Mouse (Mus musculus) forebrain, embryonic 16.5 days (tissue): ENCODE results near the gene Spn. TPM values are rescaled to one million over a fixed set of nuclear protein-coding genes. Genes with fewer than 3 reads are reported as not detected.

ENCODE experiments used
- ATAC-seq: fragments of 200-750 bp; cut with Nextera tagmentation; 2 replicates; pipeline ENCODE4 v1.8.0; 2017; ENCODE audit warnings: mild to moderate bottlenecking, moderate library complexity
- H3K27ac ChIP-seq: fragments of 300-500 bp; sonication (generic); 2 replicates; pipeline ENCODE4 v1.5.1; 2014; ENCODE audit warnings: low read length, control low read depth
- H3K27me3 ChIP-seq: fragments of 300-500 bp; sonication (generic); replicated peaks from 2 replicates; pipeline ENCODE4 v1.6.1; 2014; ENCODE audit warnings: low read length; ENCODE audit not compliant: control insufficient read depth, insufficient read depth
- H3K36me3 ChIP-seq: fragments of 300-500 bp; sonication (generic); 2 replicates; pipeline ENCODE4 v1.6.1; 2014; ENCODE audit not compliant: control insufficient read depth, insufficient read depth
- H3K4me1 ChIP-seq: fragments of 300-500 bp; sonication (generic); replicated peaks from 2 replicates; pipeline ENCODE4 v1.6.1; 2014; ENCODE audit warnings: low read length; ENCODE audit not compliant: control insufficient read depth, insufficient read depth
- H3K4me2 ChIP-seq: fragments of 300-500 bp; sonication (generic); 2 replicates; pipeline ENCODE4 v1.6.1; 2014; ENCODE audit warnings: mild to moderate bottlenecking, low read length, control low read depth
- H3K4me3 ChIP-seq: fragments of 300-500 bp; sonication (generic); replicated peaks from 2 replicates; pipeline ENCODE4 v1.5.1; 2014; ENCODE audit warnings: mild to moderate bottlenecking, low read length, control low read depth
- H3K9ac ChIP-seq: fragments of 300-500 bp; sonication (generic); replicated peaks from 2 replicates; pipeline ENCODE4 v1.6.1; 2014; ENCODE audit warnings: low read depth, low read length, control low read depth
- H3K9me3 ChIP-seq: fragments of 300-500 bp; sonication (generic); 2 replicates; pipeline ENCODE4 v1.6.1; 2016; ENCODE audit warnings: low read length; ENCODE audit not compliant: control insufficient read depth
- WGBS: fragments of 180-500 bp; shearing (Covaris S2); extraction: QIAGEN DNeasy Blood & Tissue Kit; methylation state at CpG from one replicate; pipeline ENCODE4 v1.1.7; 2014; 5-methylcytosine and 5-hydroxymethylcytosine counted together
- polyA plus RNA-seq: library from polyadenylated mRNA; unstranded; fragments of >200 nt; fragmentation: Nextera tagmentation; extraction: Ambion mirVana; gene quantifications from 2 replicates; pipeline ENCODE4 v1.2.1, GENCODE M21; 2015

The Spn gene
- polyA plus RNA-seq, 1 experiment from 2014 or later = 0.09 TPM

DNA sequence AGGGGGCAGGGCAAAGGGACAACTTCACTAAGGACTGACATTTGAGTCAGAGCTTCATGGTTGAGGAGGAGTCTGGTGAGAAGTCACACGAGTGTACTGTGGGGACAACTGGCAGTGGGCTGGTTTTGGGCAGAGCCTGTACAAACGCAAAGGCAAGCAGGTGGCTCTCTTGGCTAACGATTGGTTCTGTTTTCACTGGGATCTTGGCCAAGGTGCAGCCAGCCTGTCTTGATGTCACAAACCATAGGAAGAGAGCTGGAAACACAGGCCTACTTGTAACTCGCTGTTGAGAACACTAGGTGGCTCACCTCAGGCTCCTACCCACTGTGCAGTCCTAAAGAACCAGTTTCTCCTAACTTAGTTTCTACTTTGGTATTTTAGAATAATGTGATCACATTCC, 8.0 kb downstream of the Spn start:
- Histone ChIP-seq H3K4me2 (no peak overlapping the region), H3K36me3 (no peaks in the 10 kb centered on the region), H3K27ac (no peak overlapping the region), H3K9ac (no peak overlapping the region), H3K9me3 (no peaks in the 10 kb centered on the region), H3K27me3 (no peaks in the 10 kb centered on the region), H3K4me3 (no peak overlapping the region), H3K4me1 (no peaks in the 10 kb centered on the region)
- ATAC-seq = peak; percentile 57; the same call in 1 of the 2 replicates
- 6% methylated on average over 4 of the region's 4 CpGs for WGBS

DNA sequence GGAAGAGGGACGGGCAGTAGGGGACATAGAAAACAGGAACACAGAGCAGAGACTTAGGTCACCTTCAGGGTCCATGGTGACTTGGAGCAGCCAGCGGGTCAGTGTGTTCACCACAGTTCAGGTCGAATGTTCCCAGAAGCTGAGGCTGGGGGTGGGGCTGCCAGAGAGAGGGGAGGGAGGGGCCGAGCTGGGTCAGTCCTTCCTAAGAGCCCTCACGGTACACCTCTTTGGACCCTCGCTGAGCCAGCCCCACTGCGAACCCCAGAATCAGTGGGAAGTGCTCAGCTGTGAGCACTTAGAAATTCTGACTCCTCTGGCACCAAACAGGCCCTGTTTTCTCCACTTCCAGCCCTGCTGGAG, 15.7 kb downstream of the Spn start, which contains the start of gene Qprt:
Gene Qprt, minus strand, starts transcription at position 316 of the 360 bp plus-strand sequence.
- no peak for ATAC-seq
- Histone ChIP-seq H3K9me3 (peaks cover 5% of the 10 kb centered on the region; the same call in 1 of the 2 replicates), H3K36me3 (no peaks in the 10 kb centered on the region), H3K4me3 (no peak within 1 kb of the TSS), H3K4me1 (no peaks in the 10 kb centered on the region; the same call in 1 of the 2 replicates), H3K27ac (no peak within 1 kb of the TSS), H3K9ac (no peak within 1 kb of the TSS), H3K4me2 (no peak within 1 kb of the TSS), H3K27me3 (peaks cover 20% of the 10 kb centered on the region)
- 8% methylated on average over 7 of the region's 7 CpGs for WGBS

- Histone ChIP-seq H3K9me3 (peaks cover 5% of the 10 kb centered on the region; the same call in 1 of the 2 replicates), H3K27me3 (peaks cover 20% of the 10 kb centered on the region), H3K4me3 (no peak overlapping the region), H3K4me1 (no peaks in the 10 kb centered on the region; the same call in 1 of the 2 replicates), H3K27ac (no peak overlapping the region), H3K9ac (no peak overlapping the region), H3K4me2 (no peak overlapping the region), H3K36me3 (no peaks in the 10 kb centered on the region)
- no peak for ATAC-seq
- 11% methylated on average over 21 of the region's 21 CpGs for WGBS
These were observed 16.3 kb downstream of the Spn start for GRCm38 (mm10) chr7:127121061-127121910.

DNA sequence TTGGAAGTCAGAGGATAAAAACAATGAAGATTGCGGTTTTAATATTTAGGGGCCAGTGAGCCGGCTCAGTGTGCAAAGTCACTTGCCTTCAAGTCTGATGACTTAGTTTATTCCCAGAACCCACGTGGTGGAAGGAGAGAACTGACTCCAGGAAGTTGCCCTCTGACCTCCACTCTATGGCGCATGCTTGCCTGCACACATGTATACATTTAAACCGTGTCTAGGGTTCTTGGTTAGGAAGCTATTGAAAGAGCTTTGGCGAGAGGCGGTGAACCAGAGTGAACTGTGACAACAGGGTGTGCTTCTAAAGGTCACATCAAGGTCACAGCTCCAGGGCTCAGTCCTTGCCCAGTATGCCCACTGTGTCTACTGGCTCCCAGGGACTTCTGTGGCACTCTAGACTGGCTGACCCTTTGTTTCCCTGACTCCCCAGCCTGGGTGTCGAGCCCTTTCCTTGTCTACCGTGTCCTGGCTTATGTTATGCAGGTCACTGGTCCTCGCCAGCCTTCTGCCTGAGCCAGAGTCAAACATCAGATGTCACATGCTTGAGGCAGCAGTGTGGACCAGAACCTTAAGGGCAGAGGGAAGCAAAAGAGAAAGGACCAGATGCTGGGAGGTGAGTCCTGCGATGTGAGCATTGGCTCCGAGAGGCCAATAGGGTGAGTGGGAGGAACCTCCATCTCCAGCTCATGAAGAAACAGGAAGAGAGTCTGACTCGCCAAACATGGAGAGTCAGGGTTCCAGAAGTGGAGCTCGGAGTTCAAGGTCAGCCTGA, 18.8 kb downstream of the Spn start:
- H3K27ac ChIP-seq = no peak overlapping the region
- H3K36me3 ChIP-seq = no peaks in the 10 kb centered on the region
- no peak overlapping the region for H3K4me3 ChIP-seq
- no peaks in the 10 kb centered on the region; the same call in 1 of the 2 replicates for H3K4me1 ChIP-seq
- H3K4me2 ChIP-seq = no peak overlapping the region
- peaks cover 20% of the 10 kb centered on the region for H3K27me3 ChIP-seq
- H3K9me3 ChIP-seq = no peaks in the 10 kb centered on the region
- H3K9ac ChIP-seq = no peak overlapping the region
- WGBS = 60% methylated on average over 14 of the region's 14 CpGs
- ATAC-seq = no peak

DNA sequence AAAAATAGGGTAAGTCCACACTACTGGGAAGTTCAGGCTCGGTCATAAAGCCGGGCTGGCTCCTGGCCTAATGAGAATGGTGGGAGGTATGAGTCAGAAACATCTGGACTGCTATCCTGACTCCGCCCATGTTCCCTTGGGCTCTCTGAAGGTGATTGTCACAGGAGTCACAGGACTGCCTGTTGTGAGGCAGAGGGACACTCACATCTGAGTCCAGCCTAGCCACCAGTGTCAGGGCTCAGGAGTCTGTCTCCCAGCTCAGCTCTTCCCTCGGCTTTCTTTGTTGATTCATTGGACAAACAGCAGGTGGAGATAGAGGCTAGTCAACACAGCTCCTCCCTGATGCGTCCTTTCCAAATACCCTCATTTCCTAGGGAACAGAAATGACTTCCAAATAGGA, 19.7 kb downstream of the Spn start:
- no peak for ATAC-seq
- H3K36me3 ChIP-seq = no peaks in the 10 kb centered on the region

DNA sequence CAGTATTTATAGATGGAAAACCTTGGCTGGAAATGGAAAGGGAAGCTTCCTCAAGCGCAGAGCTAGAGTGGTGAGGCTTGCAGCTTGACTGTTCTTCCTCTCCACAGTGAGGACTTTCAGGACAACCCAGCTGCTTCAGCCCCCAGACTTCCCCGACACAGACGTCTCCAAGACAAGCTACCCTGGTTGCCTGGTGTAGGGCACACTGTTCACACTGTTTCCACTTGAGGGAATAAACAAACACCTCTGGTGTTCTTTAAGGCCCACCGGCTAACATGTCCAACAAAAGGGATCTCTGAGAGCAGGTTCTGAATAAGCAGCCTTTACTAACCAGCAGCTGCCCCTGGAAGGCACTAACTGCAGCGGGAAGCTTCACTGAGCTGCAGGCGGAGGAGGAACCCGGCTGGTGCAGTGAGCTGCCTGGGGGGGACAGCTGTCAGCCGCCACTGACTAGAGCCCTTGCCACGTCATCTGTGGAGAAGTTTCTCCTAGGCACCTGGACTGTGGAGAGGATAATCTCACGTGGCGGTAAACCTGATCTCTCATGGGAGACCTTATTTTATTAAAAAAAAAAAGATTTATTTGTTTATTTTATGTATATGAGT, 21.2 kb downstream of the Spn start:
- Histone ChIP-seq H3K36me3 (no peaks in the 10 kb centered on the region), H3K4me1 (no peaks in the 10 kb centered on the region; the same call in 1 of the 2 replicates), H3K9me3 (no peaks in the 10 kb centered on the region), H3K4me2 (no peak overlapping the region), H3K27me3 (peaks cover 13% of the 10 kb centered on the region), H3K4me3 (no peak overlapping the region), H3K27ac (no peak overlapping the region), H3K9ac (no peak overlapping the region)
- no peak for ATAC-seq
- 52% methylated on average over 11 of the region's 11 CpGs for WGBS

More for the DNA sequence above, 19.7 kb downstream of the Spn start:
- Histone ChIP-seq H3K4me1 (no peaks in the 10 kb centered on the region; the same call in 1 of the 2 replicates), H3K4me3 (no peak overlapping the region), H3K27ac (no peak overlapping the region), H3K9ac (no peak overlapping the region), H3K4me2 (no peak overlapping the region), H3K9me3 (no peaks in the 10 kb centered on the region), H3K27me3 (peaks cover 20% of the 10 kb centered on the region)
- 53% methylated on average over 5 of the region's 5 CpGs for WGBS

- WGBS = 87% methylated on average over 11 of the region's 11 CpGs
- Histone ChIP-seq H3K4me1 (no peaks in the 10 kb centered on the region), H3K4me3 (no peak overlapping the region), H3K9me3 (no peaks in the 10 kb centered on the region), H3K36me3 (no peaks in the 10 kb centered on the region), H3K27me3 (peaks cover 2% of the 10 kb centered on the region; the same call in 1 of the 2 replicates), H3K27ac (no peak overlapping the region), H3K9ac (no peak overlapping the region), H3K4me2 (no peak overlapping the region)
- no peak for ATAC-seq
These were observed 22.7 kb downstream of the Spn start for GRCm38 (mm10) chr7:127114920-127115319.

DNA sequence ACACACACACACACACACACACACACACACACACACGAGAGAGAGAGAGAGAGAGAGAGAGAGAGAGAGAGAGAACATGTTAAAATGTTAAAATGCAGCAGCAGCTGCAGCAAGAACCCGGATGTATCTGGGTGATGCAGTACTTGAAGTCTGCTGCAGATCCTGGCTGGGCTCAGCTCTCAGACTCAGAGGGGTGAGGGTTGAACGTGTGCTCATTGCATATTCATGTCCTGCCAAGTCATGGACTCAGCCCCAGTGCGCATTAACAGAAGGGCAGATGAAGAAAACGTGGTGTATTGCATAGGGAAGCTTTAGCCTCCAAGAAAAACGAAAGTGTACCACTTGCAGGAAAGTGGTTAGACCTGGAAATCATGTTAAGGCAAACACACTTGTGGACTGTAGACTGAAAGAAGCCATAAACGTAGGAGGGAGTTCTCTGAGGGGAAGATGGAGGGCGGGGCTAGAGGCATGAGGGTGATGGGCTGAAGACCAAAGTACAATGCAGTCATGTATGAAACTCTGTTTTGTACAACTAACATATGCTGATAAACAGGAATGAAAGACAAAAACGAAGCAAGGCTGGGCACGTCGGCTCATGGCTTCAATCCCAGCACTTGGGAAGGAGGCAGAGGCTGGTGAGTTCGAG, 23.9 kb downstream of the Spn start:
- Histone ChIP-seq H3K36me3 (no peaks in the 10 kb centered on the region), H3K9me3 (no peaks in the 10 kb centered on the region), H3K4me1 (no peaks in the 10 kb centered on the region), H3K27me3 (no peaks in the 10 kb centered on the region), H3K9ac (no peak overlapping the region), H3K27ac (no peak overlapping the region), H3K4me3 (no peak overlapping the region), H3K4me2 (no peak overlapping the region)
- 53% methylated on average over 12 of the region's 12 CpGs for WGBS
- ATAC-seq = 0 out of 2 replicates have a peak, but pooled peaks have one; percentile 58
